Mouse (Mus musculus): ENCODE measurements at regions not wholly inside any gene's neighbourhood (a gene's known extent, or its start where the extent isn't known, plus 50 kb on each side); places are given as distances from the start of the nearest gene placed in this dataset.
A peak's percentile ranks its signal among the peaks of the same experiment; 100 is the strongest.
"Not testable (repeated sequence)": the region's sequence is repeated elsewhere in the genome, so short reads cannot be mapped to it uniquely, and the experiment has no call there.

DNA sequence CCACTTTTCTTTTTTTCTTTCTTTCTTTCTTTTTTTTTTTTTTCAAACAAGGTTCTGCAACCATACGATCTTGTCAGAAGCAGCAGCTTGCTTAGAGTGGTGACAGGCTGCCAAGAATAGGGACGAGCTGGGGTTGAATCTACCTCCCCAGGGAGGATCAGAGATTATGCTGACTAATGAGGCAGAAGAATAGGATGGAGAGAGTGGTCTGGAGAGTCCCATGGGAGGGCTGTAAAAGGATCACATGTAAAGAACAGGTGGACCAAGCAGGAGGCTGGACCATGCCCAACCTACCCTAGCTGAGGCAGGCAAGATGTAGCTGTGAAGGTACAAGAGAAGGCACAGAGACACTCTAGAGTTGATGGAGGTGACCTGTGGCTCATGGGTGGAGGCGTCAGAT, 274.4 kb upstream of the Trpc7 start:
- DNase-seq = peak; percentile 19

DNA sequence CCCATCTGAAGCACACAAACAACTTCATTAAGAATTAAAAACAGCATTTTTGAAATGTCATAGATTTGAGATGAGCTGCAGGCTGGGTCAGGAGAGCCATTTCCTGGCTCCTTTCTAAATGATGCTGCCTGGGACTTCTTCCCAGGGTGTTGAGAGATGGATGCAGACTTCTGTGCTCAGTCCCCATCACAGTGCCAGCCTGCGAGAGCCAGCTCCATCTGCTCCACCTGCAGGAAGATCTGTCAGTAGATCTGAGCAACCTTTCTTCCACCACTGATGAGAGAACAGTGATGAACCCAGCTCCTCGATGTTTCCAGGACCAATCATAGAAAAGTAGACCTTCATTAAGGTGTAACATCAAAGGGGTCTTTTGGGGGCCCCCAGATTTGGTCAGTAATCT, 273.8 kb upstream of the Trpc7 start:
- DNase-seq = peak; percentile 44

DNA sequence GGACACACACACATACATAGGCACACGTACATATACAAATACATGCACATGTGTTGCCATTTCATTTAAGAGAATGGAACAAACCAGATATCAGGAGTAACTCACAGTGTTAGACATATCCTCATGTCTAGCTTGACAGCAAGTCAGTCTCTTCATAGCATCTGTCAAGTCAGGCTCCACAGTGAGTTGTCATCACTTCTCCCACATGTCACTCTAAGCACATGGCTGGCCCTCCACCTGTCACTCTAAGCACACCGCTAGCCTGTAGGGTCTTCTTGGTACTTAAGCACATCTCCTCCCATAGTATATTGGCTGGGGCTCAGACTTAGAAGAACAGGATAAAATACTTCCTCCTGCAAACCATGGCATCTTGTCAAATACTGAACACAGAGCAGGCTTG, 269.6 kb upstream of the Trpc7 start:
- no peak for DNase-seq

DNA sequence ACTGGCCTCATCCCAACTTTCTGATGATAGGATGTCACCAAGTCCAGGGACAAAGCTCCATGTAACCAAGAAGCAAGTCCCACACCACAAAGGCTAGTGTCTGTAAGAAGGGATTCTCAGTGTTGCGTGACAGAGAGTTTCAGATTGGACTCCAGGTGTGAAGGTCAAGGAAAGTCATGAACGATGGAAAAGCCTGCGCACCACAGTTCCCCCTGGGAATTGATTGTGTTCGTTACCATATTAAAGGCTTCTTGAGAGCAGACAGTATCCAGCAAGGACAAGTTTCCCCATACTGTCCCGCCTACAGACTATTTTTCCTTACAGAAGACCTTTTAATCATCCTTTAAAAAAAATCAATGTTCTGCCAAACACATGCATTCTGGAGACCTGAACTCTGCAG, 257.0 kb upstream of the Trpc7 start:
- no peak for DNase-seq

DNA sequence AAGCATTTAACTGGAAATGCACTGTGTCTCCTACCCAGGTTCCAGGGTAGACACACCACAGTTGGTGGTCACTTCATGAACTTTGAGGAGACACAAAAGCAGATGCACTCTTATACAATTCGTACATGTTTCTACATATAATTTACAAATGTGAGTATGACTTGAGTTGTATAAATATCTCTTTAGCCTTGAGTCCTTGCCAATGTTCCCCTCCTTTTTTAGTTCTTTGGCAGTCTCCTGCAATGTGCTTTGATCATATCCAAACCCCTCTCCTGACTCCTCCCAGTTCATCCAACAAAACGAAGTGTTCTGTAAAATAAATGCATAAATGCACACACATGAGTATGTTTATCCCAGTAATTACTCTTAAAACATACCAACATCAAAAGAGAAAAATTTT, 251.8 kb upstream of the Trpc7 start:
- no peak for DNase-seq

DNA sequence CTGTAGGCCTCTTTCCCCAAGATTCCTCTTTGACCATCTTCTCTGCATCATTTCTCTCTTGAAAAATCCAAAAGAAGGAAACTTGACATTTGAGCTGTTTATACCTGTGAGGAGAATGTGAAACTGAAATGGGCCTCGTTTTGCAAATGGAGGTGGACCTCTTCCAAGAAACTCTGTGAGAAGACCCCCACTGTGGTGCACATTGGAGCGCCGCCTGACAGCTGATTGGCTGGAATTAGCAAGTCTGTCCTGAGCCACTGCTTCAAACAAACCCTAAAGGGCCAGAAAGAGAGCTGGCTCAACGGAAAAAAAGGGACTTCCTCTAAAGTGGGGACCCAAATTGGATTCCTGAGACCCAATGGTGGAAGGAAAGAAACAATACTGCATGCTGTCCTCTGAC, 250.9 kb upstream of the Trpc7 start:
- DNase-seq = no peak

DNA sequence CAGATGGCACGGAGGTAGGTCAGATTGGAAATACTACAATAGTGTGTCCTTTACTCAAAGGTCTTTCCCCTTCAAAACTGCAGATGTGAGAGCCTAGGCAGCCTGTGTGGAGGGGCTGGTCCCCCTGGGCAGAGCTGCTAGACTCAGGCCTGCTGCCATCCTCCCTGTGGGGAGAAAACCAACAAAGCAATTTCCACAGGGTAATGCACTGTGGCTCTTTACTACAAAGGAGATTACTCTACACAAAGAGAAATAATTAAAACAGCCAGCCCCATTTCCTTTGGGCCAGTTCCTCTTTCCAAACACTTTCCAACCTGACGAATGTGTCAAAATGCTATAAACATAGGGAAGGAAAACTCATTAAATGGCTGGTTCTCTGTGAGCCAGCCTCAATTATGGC, 250.0 kb upstream of the Trpc7 start:
- DNase-seq = no peak

DNA sequence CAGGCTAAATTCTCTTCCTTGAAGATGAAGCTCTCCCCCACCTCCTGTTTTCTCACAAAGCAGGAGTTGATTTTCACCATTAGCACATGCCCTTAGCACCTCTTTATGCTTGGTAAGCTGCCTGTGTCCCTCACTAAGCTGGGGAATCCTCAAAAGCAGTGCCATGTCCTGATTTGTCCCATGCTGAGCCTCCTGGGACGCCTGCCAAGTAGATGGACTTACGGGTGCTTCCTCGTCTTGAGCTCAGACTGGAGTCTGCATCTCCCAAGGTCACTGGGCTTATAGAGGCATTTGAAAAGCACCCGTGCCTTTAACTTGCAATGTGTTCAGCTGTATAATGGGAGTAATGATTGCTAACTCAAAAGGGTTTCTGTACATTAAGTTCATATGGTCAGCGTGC, 247.1 kb upstream of the Trpc7 start:
- DNase-seq = peak; percentile 2

DNA sequence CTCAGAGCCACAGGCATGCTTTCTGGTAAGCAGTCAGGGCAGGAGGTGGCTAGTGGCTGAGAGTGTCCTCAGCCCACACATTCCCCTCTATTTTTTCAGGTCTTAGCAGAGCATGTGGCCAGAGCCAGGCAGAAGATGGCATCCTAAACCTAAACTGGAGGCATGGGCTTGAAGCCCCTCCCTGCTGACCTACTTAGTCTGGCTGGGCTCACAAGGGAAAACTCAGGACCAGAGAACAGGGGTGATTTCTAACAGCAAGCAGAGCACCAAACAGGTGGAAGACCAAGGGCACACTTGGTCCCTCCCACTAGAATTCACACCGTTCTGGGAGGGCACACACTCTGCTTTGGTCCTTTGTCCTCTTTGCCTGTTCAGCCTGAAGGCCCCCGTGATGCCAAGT, 246.6 kb upstream of the Trpc7 start:
- DNase-seq = no peak

DNA sequence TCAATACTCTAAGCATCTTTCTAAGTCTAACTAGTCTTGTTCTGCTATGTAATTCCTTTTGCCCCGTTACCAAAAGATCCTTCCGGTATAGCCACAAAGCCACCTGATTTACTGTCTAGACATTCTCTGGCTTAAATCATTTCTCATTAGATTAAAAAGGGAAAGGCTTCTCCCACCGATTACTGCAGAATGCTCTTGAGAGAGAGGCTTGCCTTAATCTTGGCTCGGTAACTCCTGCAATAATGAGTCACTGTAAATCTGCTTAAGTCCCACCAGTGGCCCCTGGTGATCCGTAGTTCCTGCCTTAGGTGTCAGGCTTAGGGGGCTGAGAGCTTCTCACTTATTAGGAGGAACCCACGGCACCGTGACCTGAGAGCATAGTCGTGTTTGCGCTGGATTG, 220.1 kb upstream of the Trpc7 start:
- no peak for DNase-seq

DNA sequence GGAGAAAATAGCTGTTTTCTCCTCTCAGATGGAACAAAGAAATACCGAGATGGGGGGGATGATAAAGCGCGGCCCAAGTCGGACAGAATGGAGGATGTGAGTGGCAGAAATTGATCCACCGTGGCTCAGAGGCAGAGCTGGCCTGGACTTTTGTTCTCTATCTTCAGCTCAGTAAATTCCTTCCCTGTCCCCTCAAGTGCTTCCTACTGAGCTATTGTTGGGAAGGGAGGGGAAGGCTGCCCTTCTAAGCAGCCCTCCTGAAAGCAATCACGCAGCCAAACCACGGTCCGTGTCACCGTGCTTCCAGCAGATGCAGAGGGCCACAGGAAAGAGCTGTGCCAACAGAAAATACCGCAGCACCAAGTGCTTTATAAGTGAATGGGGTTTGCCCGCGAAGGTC, 212.2 kb upstream of the Trpc7 start:
- DNase-seq = no peak

DNA sequence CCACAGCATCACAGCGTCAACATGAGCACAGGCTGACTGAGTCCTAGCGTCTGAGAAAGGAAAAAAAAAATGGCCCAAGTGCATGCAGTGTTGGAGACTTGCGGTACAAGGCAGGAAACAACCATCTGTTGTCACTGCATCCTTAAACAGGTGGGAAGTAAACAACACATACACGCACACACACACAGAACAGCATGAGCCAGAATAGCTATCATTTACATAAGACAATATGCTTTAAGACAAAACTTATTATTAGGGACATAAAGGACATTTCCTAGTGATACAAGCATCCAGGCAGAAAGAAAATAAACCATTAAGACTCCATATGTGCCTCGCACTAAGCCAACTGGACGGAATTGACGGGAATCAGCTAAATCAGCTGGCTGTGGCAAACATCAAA, 203.8 kb upstream of the Trpc7 start:
- no peak for DNase-seq

DNA sequence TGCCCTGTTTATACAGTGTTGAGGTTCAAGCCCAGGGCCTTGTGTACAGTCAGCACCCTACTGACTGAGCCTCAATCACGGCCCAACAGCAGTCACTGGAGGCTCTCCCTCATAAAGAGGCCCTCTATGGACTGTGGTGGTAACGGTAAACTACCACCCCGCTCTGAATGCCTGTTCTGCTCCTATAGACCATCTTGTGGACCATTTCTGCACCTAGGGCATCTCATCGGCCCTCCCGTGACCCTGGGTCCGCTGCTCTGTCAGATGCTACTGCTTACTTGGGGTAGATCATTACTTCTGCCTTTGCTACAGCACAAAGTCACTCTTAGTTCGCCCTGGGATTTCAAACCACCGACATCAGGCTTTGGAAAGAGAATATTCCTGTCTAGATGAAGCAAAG, 196.1 kb upstream of the Trpc7 start:
- DNase-seq = no peak

DNA sequence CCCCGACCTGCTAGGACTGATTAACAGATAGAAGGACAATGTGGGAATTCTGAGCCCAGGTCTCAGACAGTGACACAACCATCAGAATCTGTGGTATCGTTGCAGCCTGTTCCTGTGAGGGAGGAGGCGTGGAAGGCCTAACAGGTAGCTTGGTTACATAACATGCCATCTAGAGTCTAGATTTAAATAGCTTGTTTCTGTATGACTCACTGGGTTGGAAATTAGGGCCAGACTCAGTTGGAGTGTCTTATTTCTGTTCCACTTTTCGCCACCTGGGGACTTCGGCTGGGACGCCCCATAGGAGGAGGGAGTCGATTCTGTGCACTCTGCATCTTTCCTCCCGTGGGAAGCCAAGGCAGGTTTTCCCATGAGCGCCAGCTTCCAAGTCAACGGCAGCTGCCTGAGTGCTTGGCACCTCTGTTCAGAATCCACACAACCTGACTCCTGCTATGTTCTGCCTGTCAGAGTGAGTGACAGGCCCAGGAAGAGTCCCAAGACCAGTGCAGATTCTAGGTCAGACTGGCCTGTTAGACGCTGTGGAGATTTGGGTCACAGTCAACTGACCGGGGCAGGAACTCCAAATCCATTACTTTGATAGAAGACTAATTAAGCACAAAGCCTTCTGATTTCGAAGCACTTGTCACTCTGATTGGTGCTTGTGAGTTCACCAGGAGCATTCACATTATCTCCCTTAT, 193.7 kb upstream of the Trpc7 start:
- peak; percentile 11 for DNase-seq

DNA sequence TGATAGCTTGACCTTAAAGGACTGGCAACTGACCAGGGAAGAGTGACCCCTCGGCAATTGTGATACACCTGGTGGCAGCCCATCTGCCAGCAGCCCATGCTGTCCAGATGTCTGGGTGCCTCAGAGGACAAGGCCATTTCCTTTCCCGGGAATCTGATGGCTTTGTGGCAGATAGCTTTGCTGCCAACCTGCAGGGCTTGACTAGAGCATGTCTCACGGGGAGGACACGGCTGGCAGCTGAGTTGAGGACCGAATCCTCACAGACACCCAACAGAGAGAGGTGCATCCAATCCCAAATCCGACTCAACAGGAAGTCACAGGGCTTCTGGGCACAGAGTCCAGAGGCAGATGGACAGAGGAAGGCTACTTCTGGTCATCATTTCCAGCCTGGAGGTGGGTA, 192.2 kb upstream of the Trpc7 start:
- peak; percentile 28 for DNase-seq

DNA sequence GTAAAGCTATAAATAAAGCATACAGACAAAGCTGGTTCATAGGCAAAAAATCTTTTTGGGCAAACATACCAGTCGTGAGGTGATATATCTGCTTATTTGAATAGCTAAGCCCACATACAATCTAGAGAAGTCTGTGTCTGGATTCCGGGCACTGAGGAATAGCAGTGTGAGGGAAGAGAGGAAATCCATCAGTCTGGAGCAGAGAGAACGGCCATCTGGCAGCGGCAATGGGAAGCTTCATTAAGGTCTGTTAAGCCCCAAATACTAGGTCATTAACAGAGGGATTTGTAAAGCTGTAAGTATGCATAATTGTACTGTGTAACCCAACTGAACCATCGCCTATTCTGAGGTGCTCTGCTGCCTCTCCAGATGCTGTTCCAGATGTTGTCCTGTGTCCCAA, 191.6 kb upstream of the Trpc7 start:
- peak; percentile 19 for DNase-seq

DNA sequence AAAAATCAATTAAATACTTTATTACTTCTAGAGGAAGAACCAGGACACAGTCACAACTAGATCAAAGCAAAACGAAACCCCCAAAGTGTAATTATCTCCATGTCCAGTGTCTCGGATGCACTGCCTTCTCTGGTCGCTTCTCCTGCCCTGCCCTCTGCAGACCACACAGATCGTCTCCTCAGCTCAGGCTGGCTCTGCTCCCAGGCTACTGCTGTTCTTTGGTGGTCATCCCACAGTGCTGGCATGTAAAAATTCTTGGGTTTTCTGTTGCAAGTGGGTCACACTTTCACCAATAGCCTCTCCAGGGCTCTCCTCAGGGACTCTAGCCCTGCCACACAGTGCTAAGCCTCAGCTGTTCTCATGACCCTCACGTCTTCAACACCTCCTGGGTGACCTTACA, 188.0 kb upstream of the Trpc7 start:
- no peak for DNase-seq

DNA sequence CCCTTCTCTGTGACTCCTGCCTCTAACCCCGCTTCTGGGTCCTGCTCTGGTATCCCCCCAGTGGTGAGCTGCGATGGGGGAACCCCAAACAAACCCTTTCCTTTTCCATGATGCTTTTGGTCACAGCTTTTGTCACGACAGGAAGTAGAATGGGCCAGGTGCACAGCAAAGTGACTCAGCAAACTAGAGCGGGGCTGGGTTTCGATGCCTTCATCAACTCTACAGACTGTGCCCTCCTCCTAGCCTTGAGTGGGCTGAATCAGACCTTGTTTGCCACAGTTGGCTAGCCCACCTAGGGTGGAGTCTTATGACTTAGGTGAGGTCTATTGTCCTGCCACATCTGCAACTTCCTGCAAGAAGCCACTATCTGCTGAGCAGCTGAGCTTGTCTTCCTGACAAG, 174.7 kb upstream of the Trpc7 start:
- DNase-seq = no peak

DNA sequence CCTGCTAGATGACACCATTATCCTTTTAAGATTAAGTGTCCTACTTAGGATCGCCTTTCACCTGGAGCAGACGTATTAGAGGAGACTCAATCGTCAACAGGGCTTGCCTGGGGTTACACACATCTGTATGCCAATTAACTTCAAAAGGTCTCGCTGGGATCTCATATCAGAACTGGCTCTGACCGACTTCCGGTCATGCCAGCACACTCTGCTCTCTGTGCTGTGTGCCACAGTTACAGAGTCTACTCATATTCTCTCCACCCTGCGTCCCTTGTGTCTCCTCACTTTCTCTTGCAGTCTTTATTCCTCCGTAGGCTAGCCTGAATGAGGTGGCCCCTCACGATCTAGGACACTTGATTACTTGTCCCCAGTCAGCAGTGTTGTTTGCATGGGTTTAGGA, 165.9 kb upstream of the Trpc7 start:
- no peak for DNase-seq

DNA sequence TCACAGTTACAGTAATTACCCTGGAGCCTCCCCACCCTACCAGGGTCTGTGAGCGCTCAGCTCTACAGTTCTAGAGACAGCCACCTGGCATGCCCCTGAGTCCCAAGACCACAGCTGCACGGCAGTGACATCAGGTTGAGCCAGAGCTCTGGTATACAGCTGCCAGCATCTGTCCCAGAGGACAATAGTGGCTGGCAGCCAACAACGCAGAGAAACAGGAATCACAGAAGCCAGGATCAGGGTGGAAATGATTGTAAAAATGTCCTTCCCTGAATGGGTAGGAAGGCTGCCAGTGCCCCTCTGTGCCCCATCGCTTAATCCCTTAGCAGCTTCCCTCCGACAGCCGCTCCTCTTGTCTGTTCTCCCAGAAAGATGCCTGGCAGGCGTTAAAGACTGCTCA, 165.3 kb upstream of the Trpc7 start:
- no peak for DNase-seq

DNA sequence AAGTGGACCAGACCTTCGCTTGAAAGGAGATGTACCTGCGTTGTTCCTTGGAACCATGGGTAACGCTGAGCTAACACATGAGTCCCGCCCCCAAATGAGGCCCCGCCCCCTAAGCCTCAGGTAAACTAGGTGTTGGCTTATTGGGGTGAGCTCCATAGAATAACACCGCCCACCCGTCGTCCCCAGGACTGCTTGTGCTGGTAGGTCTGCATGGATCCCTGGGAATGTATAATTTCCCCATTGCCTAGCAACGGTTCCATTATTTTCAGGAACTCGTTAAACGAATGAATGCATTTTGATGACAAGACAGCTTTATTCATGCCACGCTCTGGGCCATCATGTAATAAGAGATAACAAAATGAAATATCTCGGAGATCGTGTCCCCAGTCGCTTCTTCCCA, 161.0 kb upstream of the Trpc7 start:
- no peak for DNase-seq

DNA sequence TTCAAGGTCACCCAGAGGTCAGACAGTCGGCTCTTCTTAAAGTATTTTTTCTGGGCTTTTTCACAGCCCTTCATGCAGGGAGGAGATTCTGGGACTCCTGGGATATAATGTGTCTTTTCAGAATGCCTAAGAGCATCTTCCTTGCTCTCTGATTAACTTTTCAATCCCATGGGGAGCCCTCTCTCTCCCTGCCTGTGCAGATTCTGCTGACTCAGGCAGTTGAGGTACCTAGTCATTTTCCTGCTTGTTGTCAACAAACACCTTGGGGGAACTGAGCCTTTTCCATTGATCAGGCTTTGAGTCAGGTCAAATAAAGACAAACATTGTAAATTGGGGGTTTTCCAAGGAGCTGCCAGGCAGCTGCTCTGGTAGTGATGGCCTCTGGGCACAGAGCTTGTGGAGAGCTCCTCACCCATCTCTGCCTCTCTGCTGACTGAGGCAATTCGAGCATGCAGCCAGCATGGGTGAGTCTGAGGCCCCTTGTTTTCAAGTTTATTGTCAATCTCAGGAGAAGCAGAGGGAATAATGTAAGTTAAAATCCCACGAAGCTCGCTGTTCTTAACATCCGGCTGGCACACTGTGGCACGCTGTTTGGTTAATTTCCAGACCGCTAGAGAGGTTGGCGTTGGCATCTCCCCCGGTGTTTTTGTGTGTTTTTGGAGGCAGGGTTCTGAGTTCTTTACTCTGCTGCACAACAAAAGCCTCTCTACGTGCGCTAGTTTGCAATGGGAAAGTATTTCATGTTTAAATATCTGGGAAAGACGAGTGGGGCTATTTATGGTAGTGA, 159.8 kb upstream of the Trpc7 start:
- no peak for DNase-seq

DNA sequence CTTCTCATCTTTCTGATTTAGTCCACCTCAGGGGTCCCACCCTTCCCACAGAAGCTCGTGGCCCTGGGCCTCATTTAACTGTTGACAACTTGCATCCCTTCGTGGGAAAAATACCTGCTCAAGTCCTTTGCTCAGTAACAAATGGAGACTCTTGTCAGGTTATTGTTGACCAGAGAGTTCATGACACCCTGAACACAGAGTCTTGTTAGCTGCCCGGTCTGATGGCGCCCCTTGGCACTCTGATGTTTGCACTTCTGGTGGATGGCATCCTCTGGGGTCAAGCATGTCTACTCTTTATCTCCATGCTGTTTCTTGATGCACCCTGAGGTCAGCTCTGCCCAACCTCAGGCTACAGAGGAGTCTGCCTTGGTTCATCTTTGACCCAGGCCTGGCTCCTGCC, 157.6 kb upstream of the Trpc7 start:
- DNase-seq = no peak

DNA sequence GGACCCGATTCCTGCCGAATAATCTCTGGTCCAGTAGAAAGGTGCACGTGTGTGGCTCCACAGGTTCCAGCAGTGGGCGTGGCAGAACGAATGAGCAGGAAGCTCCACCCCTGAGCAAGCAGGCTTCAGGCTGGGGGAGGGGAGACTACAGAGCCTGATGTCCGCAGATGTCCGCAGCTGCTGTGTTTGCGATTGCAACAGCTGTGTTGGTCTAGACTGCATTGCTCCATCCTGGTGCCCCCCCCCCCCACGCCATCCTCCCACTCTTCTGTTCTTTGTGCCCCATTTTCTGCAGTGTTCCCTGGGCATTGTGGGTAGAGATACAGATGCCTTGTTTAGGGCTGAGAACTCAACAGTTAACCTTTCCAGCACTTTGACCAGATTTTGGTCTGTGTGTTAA, 150.3 kb upstream of the Trpc7 start:
- DNase-seq = not testable (repeated sequence)

DNA sequence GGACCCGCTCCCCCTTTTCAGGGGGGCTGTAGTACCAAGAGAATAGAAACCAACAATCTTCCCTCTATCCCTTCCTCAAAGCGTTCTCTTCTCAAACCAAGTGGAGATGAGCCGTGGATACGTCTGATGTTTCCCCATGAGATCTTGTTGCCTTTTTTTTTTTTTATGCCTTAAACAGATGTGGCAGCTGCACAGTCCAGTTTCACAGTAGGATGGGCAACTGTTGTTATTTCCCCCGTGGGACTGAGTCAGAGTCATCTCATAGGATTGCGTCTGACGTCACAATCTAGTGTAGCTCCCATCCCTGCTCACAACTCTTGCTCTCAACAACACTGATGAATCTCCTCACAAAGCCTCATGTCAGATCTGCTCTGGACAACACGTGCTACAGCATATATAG, 148.7 kb upstream of the Trpc7 start:
- DNase-seq = no peak
